Mouse (Mus musculus) kidney, adult 2 months (tissue): ENCODE measurements around the gene Anxa11. TPM values are rescaled to one million over a fixed set of nuclear protein-coding genes. Genes with fewer than 3 reads are reported as not detected.
A peak's percentile ranks its signal among the peaks of the same experiment; 100 is the strongest.

Experiments used
- DNase-seq: peaks from one replicate; pipeline ENCODE4 v3.0.0; 2021
- H3K27ac ChIP-seq: fragments of 200-500 bp; 2 replicates; pipeline ENCODE4 v1.5.1; 2012; ENCODE audit warnings: low read depth, low read length, control low read depth, inconsistent platforms; ENCODE audit not compliant: insufficient read depth
- H3K27me3 ChIP-seq: fragments of 200-500 bp; replicated peaks from 2 replicates; pipeline ENCODE4 v1.6.1; 2012; ENCODE audit warnings: mild to moderate bottlenecking, moderate library complexity, low read length, inconsistent platforms; ENCODE audit not compliant: control insufficient read depth, insufficient read depth
- H3K36me3 ChIP-seq: fragments of 200-500 bp; 2 replicates; pipeline ENCODE4 v1.6.1; 2012; ENCODE audit warnings: mild to moderate bottlenecking, moderate library complexity, low read length, inconsistent platforms; ENCODE audit not compliant: control insufficient read depth, insufficient read depth
- H3K4me1 ChIP-seq: fragments of 200-500 bp; 2 replicates; pipeline ENCODE4 v1.6.1; 2011; ENCODE audit warnings: low read length; ENCODE audit not compliant: control insufficient read depth, insufficient read depth
- H3K4me3 ChIP-seq: fragments of 200-500 bp; 2 replicates; pipeline ENCODE4 v1.5.1; 2011; ENCODE audit warnings: mild to moderate bottlenecking, low read depth, low read length, control low read depth; ENCODE audit not compliant: insufficient read depth
- CTCF ChIP-seq: fragments of 200-500 bp; conservative IDR thresholded peaks from 2 replicates; pipeline ENCODE4 v1.5.1; 2011; ENCODE audit warnings: low read depth, mild to moderate bottlenecking, control low read depth, low read length, moderate library complexity, mixed read lengths; ENCODE audit not compliant: insufficient read depth, insufficient read length
- POLR2A ChIP-seq: fragments of 200-500 bp; IDR thresholded peaks from one replicate; pipeline ENCODE4 v1.6.1; 2011; ENCODE audit warnings: low read depth, low read length, control low read depth
- WGBS: fragments of 180-500 bp; shearing (Covaris S2); methylation state at CpG from one replicate; pipeline ENCODE4 v1.1.7; 2018; 5-methylcytosine and 5-hydroxymethylcytosine counted together
- polyA plus RNA-seq: library from polyadenylated mRNA; depleted of rRNA; stranded (reverse); fragments of >200 nt; gene quantifications from 2 replicates; pipeline ENCODE4 v1.2.3, GENCODE M21; 2012

The Anxa11 gene
- polyA plus RNA-seq, 1 experiment, result 105 TPM

DNA sequence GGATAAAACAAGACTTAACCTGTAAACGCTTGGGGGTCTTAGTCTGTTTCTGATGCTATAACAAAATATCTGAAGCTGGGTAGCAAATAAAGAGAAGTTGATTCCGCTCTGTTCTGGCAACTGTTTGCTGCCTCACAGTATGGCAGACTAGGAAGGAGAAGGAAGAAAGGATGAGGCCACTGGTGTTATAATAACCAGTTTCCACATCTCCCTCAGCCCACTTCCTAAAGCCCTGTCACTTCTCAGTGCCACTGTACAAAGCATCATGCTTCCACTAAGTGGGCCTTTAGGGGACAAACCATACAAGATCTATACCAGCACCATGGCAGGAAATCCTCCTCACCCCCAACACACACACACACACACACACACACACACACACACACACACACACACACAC is 8.5 kb downstream of the Anxa11 start:
- Histone ChIP-seq H3K4me1 (peaks cover 57% of the 10 kb centered on the region), H3K27me3 (no peaks in the 10 kb centered on the region), H3K4me3 (no peak overlapping the region), H3K36me3 (no peaks in the 10 kb centered on the region), H3K27ac (no peak overlapping the region)
- no peak for DNase-seq
- TF ChIP-seq CTCF (no peak), POLR2A (no peak)
- 96% methylated on average over 2 of the region's 2 CpGs for WGBS

DNA sequence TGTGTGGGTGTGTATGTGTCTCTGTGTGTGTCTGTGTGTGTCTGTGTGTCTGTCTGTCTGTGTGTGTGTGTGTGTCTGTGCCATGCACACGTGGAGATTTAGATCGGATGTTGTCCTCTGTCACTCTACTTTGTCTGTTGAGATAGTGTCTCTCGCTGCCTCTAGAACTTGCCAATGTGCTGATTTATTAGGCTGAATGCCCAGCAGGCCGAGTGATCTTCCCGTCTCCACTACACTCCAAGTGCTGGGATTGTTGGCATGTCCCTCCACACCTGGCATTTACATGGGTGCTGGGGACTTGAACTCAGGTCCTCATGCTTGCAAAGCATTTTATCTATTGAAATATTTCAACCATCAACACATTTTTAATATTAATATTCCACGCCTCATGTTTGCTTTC is 9.2 kb downstream of the Anxa11 start:
- no peak overlapping the region for H3K4me3 ChIP-seq
- DNase-seq, result no peak
- 50% methylated on average over 6 of the region's 6 CpGs for WGBS

DNA sequence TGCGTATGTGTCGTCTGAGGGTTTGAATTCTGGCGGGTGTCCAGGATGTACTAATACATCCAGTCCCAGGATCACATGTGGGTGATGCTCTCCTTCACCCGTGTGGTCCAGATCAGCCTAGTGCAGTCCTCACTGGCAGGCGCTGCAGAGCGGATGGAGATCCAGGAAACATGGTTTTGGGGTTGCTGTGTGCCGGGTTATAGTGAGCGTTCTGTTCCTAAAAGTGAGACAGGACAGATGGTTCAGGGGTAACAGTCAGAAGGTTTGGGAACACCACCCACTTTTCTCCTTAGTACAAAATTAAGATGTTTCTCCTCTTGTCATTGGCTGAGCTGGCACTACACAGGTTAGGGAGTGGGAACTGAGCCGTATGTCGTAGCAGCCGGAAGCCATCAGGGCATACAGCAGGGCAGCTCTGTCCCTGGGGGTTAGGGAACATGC is 10.2 kb downstream of the Anxa11 start:
- no peaks in the 10 kb centered on the region for H3K36me3 ChIP-seq
- DNase-seq, result no peak
- 0 out of 2 replicates have a peak overlapping the region, but pooled peaks have one; percentile 6 for H3K27ac ChIP-seq
- H3K4me1 ChIP-seq, result peaks cover 57% of the 10 kb centered on the region
- 74% methylated on average over 11 of the region's 11 CpGs for WGBS
- no peaks in the 10 kb centered on the region for H3K27me3 ChIP-seq
- TF ChIP-seq CTCF, result no peak
- TF ChIP-seq POLR2A, result no peak
- H3K4me3 ChIP-seq, result no peak overlapping the region

More for the DNA sequence above, 9.2 kb downstream of the Anxa11 start:
- Histone ChIP-seq H3K27ac (peak overlapping the region; percentile 48; the same call in 1 of the 2 replicates), H3K27me3 (no peaks in the 10 kb centered on the region), H3K4me1 (peaks cover 60% of the 10 kb centered on the region), H3K36me3 (no peaks in the 10 kb centered on the region)
- no peak for TF ChIP-seq POLR2A

DNA sequence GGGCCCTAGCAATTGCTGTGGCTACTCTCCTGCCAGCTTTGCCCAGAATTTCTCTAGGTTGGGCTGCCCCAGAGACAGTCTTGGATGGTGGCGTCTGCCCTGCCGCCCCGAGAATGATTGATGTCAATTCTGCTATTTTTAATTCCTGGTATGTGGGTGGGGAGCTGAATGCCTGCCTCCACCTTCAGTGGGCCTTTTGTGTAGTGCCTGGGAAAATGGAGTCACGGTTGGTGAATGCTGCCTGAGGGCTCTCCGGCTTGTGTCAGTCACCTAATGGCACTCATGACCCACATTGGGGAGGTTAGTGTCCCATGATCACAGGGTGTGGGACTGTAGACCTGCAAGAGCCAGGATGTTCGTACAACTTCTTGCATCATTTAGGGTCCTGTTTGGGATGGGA is 11.3 kb downstream of the Anxa11 start:
- 48% methylated on average over 6 of the region's 6 CpGs for WGBS
- no peaks in the 10 kb centered on the region for H3K27me3 ChIP-seq
- DNase-seq, result no peak
- H3K27ac ChIP-seq, result no peak overlapping the region
- no peaks in the 10 kb centered on the region for H3K36me3 ChIP-seq
- TF ChIP-seq CTCF (no peak), POLR2A (no peak)
- no peak overlapping the region for H3K4me3 ChIP-seq
- peaks cover 51% of the 10 kb centered on the region for H3K4me1 ChIP-seq

DNA sequence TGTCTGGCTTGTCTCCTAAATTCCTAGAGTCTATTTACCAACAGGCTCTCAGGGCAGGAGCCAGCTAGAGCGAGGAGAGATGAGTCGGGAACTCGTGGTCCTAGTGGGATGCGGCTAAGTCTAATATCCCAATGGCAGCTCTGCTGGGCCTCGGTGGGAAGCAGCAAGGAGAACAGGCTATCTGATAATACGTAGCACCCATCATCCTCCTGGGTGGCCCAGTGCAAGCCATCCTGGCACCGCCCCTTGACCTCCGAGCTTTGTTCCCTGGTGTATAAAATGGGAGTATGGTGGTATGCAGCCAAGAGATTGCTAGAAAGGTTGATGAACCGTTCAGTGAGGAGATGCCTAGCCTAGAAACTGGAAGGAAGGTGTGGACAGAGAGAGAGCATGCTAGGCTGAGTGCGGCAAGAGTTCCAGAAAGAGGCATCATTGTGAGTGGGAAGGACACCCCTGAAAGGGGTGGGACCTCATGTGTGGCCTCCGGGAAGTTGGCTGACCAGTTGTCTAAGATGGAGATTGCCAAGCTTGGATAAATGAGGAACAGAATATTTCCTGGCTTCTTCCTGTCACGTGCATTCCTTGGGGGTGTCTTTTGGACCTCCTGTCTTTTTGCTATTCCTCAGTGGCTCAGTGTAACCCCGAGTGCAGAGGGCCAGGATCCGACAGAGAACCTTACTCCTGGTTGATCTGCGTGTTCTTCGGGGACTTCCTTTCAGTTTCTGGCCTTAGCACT is 11.9 kb downstream of the Anxa11 start:
- no peaks in the 10 kb centered on the region for H3K36me3 ChIP-seq
- TF ChIP-seq POLR2A, result no peak
- TF ChIP-seq CTCF, result no peak
- no peak overlapping the region for H3K27ac ChIP-seq
- H3K4me3 ChIP-seq, result no peak overlapping the region
- H3K4me1 ChIP-seq, result peaks cover 51% of the 10 kb centered on the region
- no peaks in the 10 kb centered on the region for H3K27me3 ChIP-seq
- 68% methylated on average over 16 of the region's 16 CpGs for WGBS
- DNase-seq, result peak; percentile 57

DNA sequence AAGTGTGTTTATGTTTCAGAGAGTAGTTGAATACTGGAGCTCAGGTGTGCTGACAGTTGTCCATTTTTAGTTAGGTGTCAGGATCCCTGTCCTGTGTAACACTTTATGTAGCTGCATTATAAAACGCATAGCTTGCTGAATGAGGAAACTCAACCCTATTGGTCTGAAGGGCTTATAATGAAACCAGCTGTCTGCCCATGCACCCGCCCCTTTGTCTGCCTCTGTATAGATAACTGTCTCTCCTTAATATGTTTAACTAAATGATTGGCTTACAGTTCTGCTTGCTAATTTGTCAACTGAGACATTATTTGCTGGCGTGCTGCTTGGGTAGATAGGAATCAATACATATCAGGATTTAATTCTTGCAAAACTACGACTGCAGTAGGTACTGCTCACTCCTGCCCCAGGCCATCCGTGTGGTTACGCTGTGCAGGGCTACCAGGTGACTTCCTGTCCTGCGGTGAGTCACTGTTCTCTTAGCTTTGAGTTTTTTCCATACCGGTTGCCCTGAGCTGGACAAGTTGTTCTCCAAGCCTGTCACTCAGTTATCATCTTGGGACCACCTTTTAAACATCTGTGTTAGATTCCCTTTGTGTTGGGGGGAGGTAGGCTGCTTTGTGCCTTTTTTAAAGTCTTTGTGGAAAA is 13.4 kb downstream of the Anxa11 start:
- H3K27ac ChIP-seq, result no peak overlapping the region
- H3K4me1 ChIP-seq, result peaks cover 48% of the 10 kb centered on the region
- 59% methylated on average over 8 of the region's 8 CpGs for WGBS
- TF ChIP-seq CTCF (no peak), POLR2A (no peak)
- DNase-seq, result no peak
- H3K27me3 ChIP-seq, result no peaks in the 10 kb centered on the region
- no peaks in the 10 kb centered on the region for H3K36me3 ChIP-seq
- no peak overlapping the region for H3K4me3 ChIP-seq

DNA sequence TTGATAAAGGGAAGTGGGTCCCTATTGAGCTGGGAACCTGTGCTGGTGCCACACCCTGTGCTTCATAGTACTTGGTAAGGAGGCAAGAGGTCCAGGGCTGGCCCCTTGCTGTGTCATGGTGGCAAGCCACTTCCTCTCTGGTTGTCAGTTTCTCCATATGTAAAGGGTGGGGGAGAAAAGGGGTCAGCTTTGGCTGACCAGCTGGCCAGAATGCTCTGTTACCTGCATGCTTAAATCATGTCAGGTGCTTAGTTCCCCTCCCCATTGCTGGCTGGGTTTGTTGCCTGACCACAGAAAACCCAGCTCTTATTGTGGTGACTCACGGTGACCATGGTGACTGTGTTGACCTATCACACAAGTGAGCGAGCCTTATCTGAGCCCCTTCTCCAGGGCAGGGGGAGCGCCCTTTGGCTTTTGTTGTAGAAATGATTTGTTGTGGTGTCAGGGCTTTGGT is 15.2 kb downstream of the Anxa11 start:
- WGBS, result 67% methylated on average over 3 of the region's 3 CpGs
- Histone ChIP-seq H3K27me3 (no peaks in the 10 kb centered on the region), H3K36me3 (no peaks in the 10 kb centered on the region), H3K4me1 (peaks cover 38% of the 10 kb centered on the region), H3K27ac (no peak overlapping the region), H3K4me3 (no peak overlapping the region)
- no peak for DNase-seq
- TF ChIP-seq POLR2A, result no peak
